Mouse (Mus musculus): ENCODE results near the gene Robo3. TPM values are rescaled to one million over a fixed set of nuclear protein-coding genes. Genes with fewer than 3 reads are reported as not detected.
A peak's percentile ranks its signal among the peaks of the same experiment; 100 is the strongest.

Robo3 gene
- total RNA-seq, 2 experiments from 2014 or later, result not detected

DNA sequence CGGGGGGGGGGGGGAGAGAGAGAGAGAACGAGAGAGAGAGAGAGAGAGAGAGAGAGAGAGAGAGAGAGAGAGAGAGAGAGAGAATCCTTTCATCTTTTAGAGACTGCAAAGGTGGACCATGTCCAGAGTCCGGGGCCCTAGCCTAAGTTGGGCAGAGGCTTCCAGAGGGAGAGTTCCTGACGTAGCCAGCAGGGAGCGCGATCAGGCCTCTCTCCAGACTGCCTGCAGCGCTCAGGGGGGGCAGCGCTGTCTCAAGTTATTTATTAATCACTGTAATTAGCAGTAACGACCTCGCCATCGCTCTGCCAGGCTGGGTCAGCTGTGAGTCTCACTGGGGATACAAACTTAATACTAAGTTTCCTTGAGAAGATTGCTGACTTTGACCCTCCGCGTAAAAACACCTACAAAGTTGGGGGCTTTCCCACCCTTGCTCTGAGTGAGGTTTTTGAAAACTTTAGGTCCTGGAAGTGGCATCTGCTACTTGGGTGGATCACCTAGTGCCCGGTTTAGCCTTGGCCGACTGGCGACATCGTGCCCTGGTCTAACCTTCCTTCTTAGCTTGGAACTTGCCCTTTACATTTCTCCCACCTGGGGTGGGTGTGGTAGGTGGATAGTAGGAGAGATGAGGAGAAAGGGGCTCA is 900 bp downstream of the Robo3 start:
- DNase-seq, result peak in 1 of 2 experiments; percentile 55
- intact Hi-C loops (cut with DNase I), result no loop called here

DNA sequence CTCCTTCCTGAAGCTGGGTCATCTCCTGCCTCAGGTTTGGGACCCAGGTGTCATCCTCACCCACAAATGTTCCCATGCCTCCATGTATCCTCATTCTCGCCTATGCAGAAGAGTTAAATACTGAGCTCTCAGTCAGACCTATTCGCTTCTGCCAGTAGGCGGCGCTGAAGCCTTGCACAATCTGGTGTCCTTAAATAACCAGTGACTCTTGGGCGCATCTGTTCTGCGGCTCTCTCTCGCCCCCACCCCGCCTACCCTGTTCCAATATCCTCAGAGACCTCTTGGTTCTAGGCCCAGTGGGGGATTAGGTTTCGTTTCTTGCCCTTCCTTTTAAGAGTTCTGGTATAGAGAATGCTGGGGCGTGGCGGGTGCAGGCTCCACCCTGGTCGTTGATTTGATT is 2.5 kb downstream of the Robo3 start:
- intact Hi-C loops (cut with DNase I), result loop anchor here (1.0 to 2.0 kb wide), 2 partner anchors 187 to 502 kb away; no protein-coding TSS in a partner anchor
- DNase-seq, result peak; percentile 84 to 91

DNA sequence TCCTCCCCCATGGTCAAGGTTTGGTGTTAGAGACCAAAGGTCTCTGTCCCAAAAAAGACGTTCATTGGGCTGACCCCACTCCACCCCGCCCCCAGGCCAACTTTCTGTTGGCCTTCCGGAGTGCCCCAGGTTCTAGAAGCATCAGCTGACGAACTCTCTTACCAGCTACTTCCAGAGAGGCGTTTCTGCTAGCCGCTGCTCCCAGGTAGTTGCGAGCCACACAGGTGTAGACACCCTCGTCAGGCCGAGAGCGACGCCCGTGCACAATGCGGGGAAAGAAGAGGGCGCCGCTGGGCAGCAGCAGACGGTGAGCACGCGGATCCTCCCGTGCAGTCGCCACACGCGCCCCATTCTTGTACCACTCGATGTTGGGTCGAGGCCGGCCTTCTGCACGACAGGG is 3.7 kb downstream of the Robo3 start:
- no peak for DNase-seq
- intact Hi-C loops (cut with DNase I), result no loop called here

DNA sequence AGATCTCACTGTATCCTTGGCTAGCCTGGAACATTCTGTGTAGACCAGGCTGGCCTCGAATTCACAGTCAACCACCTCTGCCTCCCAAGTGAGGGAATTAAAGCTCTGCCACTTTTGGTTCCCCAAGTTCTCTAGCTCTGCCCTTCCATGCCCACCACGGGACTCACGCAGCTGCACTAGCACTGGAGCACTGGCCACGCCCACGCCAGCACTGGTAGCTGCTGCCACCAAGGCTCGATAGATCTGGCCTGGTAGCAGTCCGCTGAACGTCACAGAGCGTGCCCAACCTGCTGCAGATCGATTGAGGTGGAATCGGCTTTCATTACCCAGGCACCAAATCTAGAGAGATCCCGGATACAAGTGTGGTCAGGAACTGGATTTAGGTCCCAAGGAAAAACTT is 11.8 kb downstream of the Robo3 start:
- DNase-seq, result no peak
- intact Hi-C loops (cut with DNase I), result no loop called here

DNA sequence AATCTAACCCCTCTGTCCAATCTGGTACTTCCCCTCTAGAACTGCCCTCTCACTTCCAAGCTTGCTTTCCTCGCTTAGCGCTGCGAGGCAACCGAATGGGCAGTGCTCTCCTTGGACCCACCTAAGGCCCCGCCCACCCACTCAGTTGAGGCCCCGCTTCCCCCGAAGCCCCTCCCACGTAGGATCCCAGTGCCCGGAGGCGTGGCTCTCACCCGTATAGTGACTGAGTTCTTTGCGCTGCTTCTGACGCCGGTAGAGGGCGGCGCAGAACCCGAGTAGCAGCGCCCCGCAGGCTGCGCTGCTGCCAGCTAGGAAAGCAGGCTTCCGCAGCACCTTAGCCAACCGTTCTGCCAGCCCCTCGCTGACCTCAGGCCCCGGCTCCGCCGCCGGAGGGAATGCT is 12.4 kb downstream of the Robo3 start:
- intact Hi-C loops (cut with DNase I), result no loop called here

DNA sequence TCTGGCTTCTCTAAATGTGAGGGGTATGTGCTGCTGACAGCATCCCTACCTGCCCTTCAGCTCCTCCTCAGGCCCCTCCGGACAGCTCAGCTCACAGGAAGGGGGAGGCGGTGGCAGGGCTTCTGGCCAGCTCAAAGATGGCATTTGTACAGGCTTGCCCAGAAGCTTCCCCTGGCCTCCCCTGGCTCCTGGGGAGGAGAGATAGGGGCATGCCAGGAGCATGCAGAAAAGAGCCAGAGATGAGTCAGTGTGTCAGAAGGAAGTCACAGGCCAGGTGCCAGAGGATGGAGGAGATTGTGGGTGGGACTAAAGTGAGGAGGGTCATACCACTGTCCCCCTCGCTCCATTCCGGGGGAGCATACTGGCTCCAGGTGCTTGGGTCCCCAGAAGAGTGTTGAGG is 14.3 kb downstream of the Robo3 start:
- intact Hi-C loops (cut with DNase I), result no loop called here
- DNase-seq, result no peak

More for the DNA sequence above, 12.4 kb downstream of the Robo3 start:
- DNase-seq, result peak; percentile 71 to 79

DNA sequence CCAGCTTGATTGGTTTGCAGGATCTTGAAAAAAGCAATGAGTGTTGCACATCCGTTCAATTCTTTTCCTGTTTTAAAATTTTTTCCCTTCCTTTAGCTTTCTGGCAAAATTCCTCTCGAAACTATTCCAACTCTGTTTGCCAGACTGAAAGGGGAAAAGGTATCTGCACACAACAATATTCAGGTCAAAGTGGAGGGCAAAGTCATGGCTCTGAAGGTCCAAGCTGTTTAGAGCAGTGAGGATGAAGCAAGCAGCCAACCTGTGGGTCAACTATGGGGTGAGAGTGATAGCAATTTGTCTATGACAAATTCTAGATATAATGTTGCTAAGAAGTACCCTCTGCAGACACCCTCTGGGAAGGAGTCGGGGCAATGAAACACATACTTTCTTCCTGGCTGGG is 18.4 kb downstream of the Robo3 start:
- intact Hi-C loops (cut with DNase I), result no loop called here
- DNase-seq, result no peak

DNA sequence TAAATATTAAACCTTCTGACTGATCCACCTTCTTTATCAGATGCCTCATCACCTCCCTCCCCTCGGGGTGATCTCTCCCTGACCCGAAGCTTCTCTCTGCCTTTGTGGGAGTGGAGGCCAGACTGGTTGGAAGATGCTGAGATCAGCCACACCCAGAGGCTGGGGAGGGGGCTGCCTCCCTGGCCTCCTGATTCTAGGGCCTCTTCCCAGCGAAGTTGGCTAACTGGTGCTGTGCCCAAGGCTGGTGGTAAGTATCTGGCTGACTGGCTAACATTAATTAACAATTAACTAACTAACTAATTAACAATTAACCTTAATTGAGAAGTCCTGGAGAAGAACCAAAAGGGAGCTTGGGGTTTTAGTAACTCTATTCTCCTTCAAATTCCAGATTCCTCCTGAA is 20.1 kb downstream of the Robo3 start:
- DNase-seq, result no peak
- intact Hi-C loops (cut with DNase I), result no loop called here

DNA sequence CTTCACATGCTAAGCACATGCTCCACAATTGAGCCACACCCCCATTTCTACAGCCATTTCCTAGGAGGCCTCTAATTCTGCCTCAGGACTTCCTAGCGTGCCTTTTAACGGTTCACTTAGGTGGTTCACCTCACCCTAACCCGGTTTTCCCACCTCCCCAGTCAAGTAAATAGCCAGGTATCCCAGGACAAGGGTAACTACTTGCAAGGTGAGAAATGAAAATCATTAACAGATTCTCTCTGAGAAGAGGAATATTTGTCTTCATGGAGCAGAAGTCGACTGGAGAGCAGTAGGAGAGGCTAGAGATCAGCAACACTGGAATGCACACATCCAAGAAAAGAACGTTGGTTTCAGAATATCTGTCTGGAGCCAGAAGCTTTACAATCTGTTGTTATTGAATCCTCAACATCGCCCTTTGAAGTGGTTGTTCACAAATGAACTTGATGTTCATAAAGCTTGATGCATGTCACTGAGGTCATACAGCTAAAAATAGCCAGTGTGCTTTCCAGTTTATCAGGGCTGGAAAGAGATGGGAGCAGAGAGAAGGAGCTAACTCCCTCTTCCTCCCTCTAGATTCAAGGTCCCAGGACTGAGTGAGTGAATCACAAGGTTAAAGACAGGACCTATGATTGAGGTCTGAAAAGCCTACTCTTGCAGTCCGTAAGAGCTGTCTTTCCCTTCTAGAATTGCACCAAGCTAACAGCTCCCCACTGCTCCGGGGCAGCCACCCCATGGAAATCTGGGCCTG is 23.2 kb downstream of the Robo3 start:
- no peak for DNase-seq
- intact Hi-C loops (cut with DNase I), result no loop called here

DNA sequence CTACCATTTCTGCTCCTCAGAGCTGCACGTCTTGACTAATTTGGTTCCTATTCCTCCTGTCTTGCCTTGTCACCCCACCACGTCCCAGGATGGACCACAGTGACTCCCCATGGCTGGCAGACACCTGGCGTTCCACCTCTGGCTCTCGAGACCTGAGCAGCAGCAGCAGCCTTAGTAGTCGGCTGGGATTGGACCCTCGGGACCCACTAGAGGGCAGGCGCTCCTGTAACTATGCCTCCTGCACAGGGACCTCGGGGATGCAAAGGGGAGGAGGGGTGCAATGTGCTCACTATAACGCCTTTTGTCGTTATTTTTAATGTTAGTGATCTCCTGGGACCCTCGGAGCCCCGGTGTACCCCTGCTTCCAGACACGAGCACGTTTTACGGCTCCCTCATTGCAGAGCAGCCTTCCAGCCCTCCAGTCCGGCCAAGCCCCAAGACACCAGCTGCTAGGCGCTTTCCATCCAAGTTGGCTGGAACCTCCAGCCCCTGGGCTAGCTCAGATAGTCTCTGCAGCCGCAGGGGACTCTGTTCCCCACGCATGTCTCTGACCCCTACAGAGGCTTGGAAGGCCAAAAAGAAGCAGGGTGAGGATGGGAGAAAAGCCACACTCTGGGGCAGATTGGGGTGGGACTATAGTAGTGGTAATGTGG is 25.1 kb downstream of the Robo3 start:
- DNase-seq, result no peak
- intact Hi-C loops (cut with DNase I), result no loop called here

DNA sequence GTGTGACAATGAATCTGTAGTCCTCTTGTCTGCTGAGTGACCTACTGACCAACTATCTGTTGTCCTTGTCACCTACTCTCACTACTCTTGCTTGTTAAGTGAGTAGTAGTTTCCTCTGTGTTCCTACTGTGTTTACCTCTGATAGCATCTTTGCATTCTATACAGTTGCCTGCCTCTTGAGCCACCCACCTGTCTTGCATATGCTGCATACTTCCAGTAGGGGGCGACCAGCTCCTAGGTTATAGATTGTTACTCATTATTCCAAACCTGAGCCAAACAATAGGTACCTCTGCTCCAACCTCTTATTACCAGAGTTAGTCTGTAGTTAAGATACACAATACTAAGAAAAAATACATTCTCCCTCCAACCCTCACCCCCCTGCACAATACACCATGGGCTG is 26.7 kb downstream of the Robo3 start:
- intact Hi-C loops (cut with DNase I), result no loop called here
- no peak for DNase-seq

DNA sequence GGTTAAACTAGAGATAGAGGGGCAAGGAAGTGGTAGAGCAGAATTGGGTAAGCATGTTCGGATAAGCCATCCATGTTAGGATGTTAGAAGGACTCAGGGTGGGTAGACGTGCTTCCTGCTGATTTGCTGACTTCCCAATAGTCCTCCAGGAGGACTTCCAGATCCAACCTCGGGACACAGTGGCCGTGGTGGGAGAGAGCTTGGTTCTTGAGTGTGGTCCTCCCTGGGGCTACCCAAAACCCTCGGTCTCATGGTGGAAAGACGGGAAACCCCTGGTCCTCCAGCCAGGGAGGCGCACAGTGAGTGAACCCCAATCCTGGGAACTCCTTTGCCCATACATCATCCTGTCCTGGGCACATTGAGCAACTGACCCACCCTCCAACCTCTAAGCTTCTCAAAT is 30.0 kb downstream of the Robo3 start:
- no peak for DNase-seq
- intact Hi-C loops (cut with DNase I), result loop anchor here (5.0 kb wide), 1 partner anchor 36 kb away; the partner anchor contains the start of gene Hepacam

DNA sequence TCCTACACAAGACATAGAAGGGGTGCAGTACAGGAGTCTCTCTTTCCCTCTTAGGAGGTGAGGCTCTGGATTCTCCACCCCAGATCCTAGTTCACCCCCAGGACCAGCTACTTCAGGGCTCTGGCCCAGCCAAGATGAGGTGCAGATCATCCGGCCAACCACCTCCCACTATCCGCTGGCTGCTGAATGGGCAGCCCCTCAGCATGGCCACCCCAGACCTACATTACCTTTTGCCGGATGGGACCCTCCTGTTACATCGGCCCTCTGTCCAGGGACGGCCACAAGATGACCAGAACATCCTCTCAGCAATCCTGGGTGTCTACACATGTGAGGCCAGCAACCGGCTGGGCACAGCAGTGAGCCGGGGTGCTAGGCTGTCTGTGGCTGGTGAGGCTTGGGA is 30.5 kb downstream of the Robo3 start:
- intact Hi-C loops (cut with DNase I), result loop anchor here (5.0 kb wide), 1 partner anchor 35 kb away; the partner anchor contains the start of gene Hepacam
- no peak for DNase-seq

DNA sequence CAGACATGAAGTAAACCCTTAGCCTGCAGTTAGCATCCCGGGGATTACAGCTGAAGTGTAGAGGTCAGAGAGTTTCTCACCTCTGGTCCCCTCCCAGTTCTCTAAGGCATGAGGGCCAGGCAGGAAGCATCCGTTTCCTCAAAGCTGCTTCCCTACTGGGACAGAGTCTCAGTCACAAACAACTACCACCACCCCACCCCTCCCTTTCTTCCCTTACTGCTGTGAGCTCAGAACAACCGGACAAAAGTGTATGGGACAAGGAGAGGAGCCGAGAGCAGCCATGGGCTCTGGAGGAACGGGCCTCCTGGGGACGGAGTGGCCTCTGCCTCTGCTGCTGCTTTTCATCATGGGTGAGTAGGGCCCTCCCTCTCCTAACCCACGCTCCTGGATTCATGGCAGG is 31.2 kb downstream of the Robo3 start, which contains the start of gene Robo4:
TSS of gene Robo4 (plus strand) at position 96 of the 400 bp plus-strand sequence.
- intact Hi-C loops (cut with DNase I), result loop anchor here (1.0 to 5.0 kb wide), 2 partner anchors 35 to 128 kb away; partner anchors contain the start of gene Hepacam
- DNase-seq, result peak in 1 of 2 experiments; percentile 37

DNA sequence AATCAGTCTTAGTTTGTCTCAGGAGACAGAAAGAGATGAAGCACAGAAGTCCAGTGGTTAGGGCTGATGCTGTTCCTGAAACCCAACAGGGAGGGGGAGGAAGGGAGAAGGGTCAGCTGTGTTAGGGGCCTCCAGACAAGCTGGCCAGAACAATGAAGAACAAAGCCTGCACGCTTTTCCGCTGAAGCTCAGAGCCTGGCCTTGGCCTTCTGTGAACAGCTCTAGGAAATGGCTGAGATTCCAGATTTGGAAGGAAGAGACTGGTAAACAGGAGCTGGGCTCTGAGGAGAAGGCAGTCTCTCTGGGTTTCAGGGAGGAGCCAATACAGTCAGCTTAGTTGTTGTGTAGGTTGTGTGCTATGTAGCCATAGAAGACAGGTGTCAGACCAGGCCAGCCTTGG is 32.5 kb downstream of the Robo3 start:
- no peak for DNase-seq
- intact Hi-C loops (cut with DNase I), result loop anchor here (5.0 kb wide), 1 partner anchor 33 kb away; the partner anchor contains the start of gene Hepacam

DNA sequence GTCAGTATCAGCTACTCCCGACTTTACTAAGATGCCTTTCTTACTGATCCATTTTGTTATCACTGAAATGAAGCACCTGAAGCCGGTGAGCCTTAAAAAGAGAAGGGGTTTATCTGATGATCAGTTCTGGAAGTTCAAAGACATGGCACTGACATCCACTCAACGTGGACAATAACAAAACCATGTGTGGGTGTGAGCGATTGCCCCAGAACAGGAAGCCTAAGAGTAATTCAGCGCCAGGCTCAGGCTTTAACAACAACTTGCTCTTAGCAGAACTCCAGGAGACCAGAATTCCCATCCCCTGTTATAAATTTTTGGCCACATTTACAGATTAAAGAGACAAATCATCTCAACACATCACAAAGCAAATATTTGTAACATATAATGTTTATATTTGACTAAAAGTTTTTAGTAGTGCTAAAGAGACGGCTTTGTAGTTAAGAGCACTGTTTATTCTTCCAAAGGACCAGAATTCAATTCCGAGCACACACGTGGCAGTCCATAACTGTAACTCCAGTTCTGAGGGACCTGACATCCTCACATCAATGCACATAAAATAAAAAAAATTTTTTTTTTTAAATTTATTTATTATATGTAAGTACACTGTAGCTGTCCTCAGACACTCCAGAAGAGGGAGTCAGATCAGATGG is 39.4 kb downstream of the Robo3 start:
- DNase-seq, result no peak
- intact Hi-C loops (cut with DNase I), result no loop called here

DNA sequence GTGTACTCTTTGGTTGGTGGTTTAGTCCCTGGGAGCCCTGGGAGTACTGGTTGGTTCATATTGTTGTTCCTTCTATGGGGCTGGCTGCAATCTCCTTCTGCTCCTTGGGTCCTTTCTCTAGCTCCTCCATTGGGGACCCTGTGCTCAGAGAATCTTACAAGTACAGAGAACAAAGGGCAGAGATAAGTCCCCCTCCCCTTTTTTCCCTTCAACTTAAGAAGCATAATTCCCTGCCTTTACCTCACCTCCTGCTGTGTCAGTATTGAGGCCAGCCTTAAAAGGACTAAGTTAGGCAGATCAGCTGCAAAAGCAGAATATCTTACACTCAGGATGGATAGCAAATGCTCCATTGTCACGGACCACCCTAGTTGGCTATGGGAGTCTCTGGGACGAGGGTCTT is 41.0 kb downstream of the Robo3 start:
- intact Hi-C loops (cut with DNase I), result no loop called here

DNA sequence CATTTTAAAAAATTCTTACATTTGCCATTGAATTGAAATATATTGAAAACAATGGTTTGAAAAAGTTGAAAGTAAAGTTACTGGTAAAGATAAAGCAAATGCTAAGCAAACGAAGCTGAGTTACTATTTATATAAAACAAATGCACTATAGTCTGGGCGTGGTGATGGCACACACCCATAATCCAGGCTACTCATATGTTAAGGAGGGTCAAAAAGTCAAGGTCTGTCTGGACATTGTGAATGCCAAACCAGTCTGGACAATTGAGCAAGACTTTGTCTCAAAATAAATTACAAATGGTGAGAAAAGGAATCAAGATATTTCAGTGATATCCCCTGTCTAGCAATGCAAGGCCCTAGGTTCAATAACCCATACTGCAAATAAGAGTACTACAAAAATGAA is 42.2 kb downstream of the Robo3 start:
- intact Hi-C loops (cut with DNase I), result no loop called here
- no peak for DNase-seq

More for the DNA sequence above, 41.0 kb downstream of the Robo3 start:
- no peak for DNase-seq

DNA sequence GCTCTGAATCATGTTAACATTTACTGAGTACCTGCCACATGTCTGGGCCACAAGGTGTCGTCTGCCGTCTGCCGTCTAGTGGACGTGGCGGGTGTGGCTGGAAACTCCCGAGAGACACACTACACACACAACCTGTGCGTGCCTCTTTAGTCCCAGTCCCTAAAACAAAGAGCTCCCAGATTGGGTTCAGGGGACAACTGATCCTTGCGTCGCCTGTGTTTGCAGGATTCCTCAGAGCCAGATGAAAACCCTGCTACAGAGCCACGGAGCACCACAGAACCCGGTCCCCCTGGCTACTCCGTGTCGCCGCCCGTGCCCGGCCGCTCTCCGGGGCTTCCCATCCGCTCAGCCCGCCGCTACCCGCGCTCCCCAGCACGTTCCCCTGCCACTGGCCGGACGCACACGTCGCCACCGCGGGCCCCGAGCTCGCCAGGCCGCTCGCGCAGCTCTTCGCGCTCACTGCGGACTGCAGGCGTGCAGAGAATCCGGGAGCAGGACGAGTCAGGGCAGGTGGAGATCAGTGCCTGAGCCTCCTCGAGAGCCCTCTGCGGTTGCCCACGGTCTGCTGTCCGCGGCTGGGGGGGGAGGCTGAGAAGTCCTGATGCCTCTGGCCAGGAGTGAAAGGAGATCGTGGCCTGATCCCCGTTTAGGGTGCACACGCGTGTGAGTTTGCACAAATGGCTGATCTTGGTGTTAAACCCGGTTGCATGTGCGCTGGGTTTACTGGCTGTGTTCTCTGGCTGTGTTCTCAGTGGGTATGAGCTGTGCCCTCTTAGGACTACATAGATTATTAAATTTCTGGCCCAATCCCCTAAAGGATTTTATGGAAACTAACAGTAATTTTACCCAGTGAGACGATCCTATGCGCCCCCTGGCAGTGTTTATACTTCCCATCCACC is 48.5 kb downstream of the Robo3 start:
- intact Hi-C loops (cut with DNase I), result loop anchor here (2.0 kb wide), 1 partner anchor 14 kb away; no protein-coding TSS in a partner anchor
- DNase-seq, result peak; percentile 49

DNA sequence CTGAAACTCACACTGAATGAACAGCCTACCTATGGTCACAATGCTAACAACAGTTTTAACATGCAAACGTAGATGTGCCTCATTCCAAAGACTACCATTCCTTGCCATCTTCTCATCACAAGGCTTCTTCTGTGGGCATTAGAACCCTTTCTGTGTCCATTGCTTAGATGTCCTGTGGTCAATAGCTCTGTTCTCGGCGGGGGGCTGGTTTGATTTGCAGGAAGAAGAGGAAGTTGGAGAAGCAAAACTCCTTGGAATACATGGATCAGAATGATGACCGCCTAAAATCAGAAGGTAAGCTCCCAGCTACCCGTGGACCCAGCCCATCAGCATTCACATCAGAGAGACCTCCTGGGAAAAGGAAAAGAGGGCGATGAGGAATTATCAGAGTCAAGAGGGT is 49.9 kb downstream of the Robo3 start:
- DNase-seq, result no peak
- intact Hi-C loops (cut with DNase I), result no loop called here

All from heart, postnatal 36 days (tissue).